11 mouse cellular contexts compared by ENCODE assay signal in genomic region chr6:127335996-127336660, GRCm38 (mm10).
DNase-seq lines count a peak whose midpoint lies in the region; ATAC-seq and TF ChIP-seq lines count a peak whose summit lies in the region.
"Had no signal": no experiment of that assay in that cellular context is flagged by ENCODE, and none has a peak within 500 bp of the region (broad histone marks: within the 10 kb centered on the region; RNA-seq: fewer than 3 reads in every experiment).

No protein-coding gene starts in this region.

- peak overlapping the region; percentile 29 for H3K9ac ChIP-seq in midbrain, embryonic 11.5 days (ENCODE audit: low read length)
- H3K9ac ChIP-seq: lung, embryonic 14.5 days had no signal

- H3K4me3 ChIP-seq in midbrain, embryonic 11.5 days (ENCODE audit: low read depth, low read length), result no peak overlapping the region
- no peak overlapping the region for H3K4me3 ChIP-seq in cerebellum, adult 2 months (replicated peaks; ENCODE audit: insufficient read depth, low read depth, low read length)

- intact Hi-C loops in gastrocnemius, postnatal 14 days (cut with DNase I; ENCODE audit: low total_unique reads), result no loop called here

- peak overlapping the region; percentile 34 for H3K4me2 ChIP-seq in midbrain, embryonic 11.5 days
- H3K4me2 ChIP-seq: lung, embryonic 14.5 days had no signal

- H3K27ac ChIP-seq in midbrain, embryonic 11.5 days (ENCODE audit: low read depth, low read length), result peak overlapping the region; percentile 97
- no peak overlapping the region for H3K27ac ChIP-seq in cerebellum, adult 2 months (ENCODE audit: insufficient read depth, low read length)

- peaks cover 37% of the 10 kb centered on the region for H3K4me1 ChIP-seq in midbrain, embryonic 11.5 days (ENCODE audit: control insufficient read depth, insufficient read depth, low read length)
- H3K4me1 ChIP-seq in cerebellum, adult 2 months (ENCODE audit: control insufficient read depth, insufficient read depth, low read length), result no peaks in the 10 kb centered on the region

- no peaks in the 10 kb centered on the region for H3K36me3 ChIP-seq in midbrain, embryonic 11.5 days (ENCODE audit: control insufficient read depth, insufficient read depth, low read length)

- H3K9me3 ChIP-seq in midbrain, embryonic 11.5 days (ENCODE audit: control insufficient read depth, low read length), result no peaks in the 10 kb centered on the region

- no peak for TF ChIP-seq POLR2A in cerebellum, adult 2 months (IDR thresholded peaks at IDR 0.05; ENCODE audit: borderline replicate concordance, insufficient read depth, low read length)

- peak; percentile 31 for ATAC-seq in midbrain, embryonic 11.5 days (ENCODE audit: low FRiP score)

- TF ChIP-seq CTCF in cerebellum, adult 2 months (IDR thresholded peaks at IDR 0.05; ENCODE audit: borderline replicate concordance, insufficient read depth, low read depth, low read length), result no peak

- no peaks in the 10 kb centered on the region for H3K27me3 ChIP-seq in midbrain, embryonic 11.5 days (ENCODE audit: control insufficient read depth, insufficient read depth, low read length)
- no peaks in the 10 kb centered on the region for H3K27me3 ChIP-seq in cerebellum, adult 2 months (ENCODE audit: control insufficient read depth, insufficient read depth, low read length)

- 9% methylated on average over 12 of the region's 12 CpGs for WGBS in midbrain, embryonic 11.5 days
- 54% methylated on average over 12 of the region's 12 CpGs for WGBS in cerebellum, adult 2 months

- peak; percentile 33 for DNase-seq in embryo, embryonic 11 days
- no peak for DNase-seq in embryo, embryonic 10 days (ENCODE audit: low spot score)
- DNase-seq in thymus, postnatal 14 days, result peak; percentile 33
- DNase-seq in thymus, postnatal 10 days (ENCODE audit: low spot score in 2 of 2), result no peak
- DNase-seq in midbrain, embryonic 11.5 days (ENCODE audit: low spot score, missing footprints), result peak; percentile 92
- DNase-seq in cerebellum, adult 2 months, result no peak
- DNase-seq in gastrocnemius, postnatal 14 days, result no peak
- no peak for DNase-seq in spleen, adult 12 weeks (ENCODE audit: low spot score)
- DNase-seq: cerebellum, postnatal 36 days; kidney, adult 18-20 months had no signal

Comparison
In these comparisons a context has a peak if more than half of its experiments do, and no peak if none do; other contexts are left out.
1. DNase-seq: peak in embryo, embryonic 11 days (single experiment), thymus, postnatal 14 days (single experiment) and midbrain, embryonic 11.5 days (single experiment); none in embryo, embryonic 10 days (single experiment), thymus, postnatal 10 days (0 of 2), cerebellum, adult 2 months (0 of 2), gastrocnemius, postnatal 14 days (single experiment) and spleen, adult 12 weeks (single experiment).